In genomic region chr2:45369914-45370614, GRCm38 (mm10) we compare ENCODE assay signal across 17 mouse cellular contexts.
"Had no signal": no experiment of that assay in that cellular context is flagged by ENCODE, and none has a peak within 500 bp of the region (broad histone marks: within the 10 kb centered on the region; RNA-seq: fewer than 3 reads in every experiment).

No protein-coding gene starts in this region.

- H3K4me3 ChIP-seq: intestine, embryonic 15.5 days; layer of hippocampus, adult 2 months; limb, embryonic 10.5 days; limb, embryonic 13.5 days; liver, embryonic 12.5 days; liver, embryonic 15.5 days; lung, embryonic 15.5 days; megakaryocyte, embryonic 14.5 days had no signal

- H3K36me3 ChIP-seq: intestine, embryonic 15.5 days; limb, embryonic 10.5 days; limb, embryonic 13.5 days; liver, embryonic 12.5 days; liver, embryonic 15.5 days; lung, embryonic 15.5 days had no signal

- H3K4me2 ChIP-seq: intestine, embryonic 15.5 days; limb, embryonic 13.5 days; liver, embryonic 12.5 days; liver, embryonic 15.5 days; lung, embryonic 15.5 days; midbrain, embryonic 11.5 days had no signal

- ATAC-seq: intestine, embryonic 15.5 days; liver, embryonic 12.5 days had no signal

- DNase-seq: layer of hippocampus, adult 9-11 months; liver; lung, adult 18-20 months; lung, postnatal 10 days; lung, postnatal 36 days; midbrain, embryonic 14.5 days; thymus, adult 18-20 months; thymus, postnatal 36 days had no signal

- H3K9ac ChIP-seq: intestine, embryonic 15.5 days; limb, embryonic 13.5 days; liver, embryonic 12.5 days; liver, embryonic 15.5 days; lung, embryonic 15.5 days had no signal

- H3K27ac ChIP-seq: intestine, embryonic 15.5 days; layer of hippocampus, adult 2 months; limb, embryonic 10.5 days; limb, embryonic 13.5 days; liver, embryonic 12.5 days; liver, embryonic 15.5 days; lung, embryonic 15.5 days had no signal

- H3K4me1 ChIP-seq: intestine, embryonic 15.5 days; limb, embryonic 13.5 days; liver, embryonic 12.5 days; liver, embryonic 15.5 days; lung, embryonic 15.5 days had no signal

- H3K9me3 ChIP-seq: intestine, embryonic 15.5 days; limb, embryonic 10.5 days; limb, embryonic 13.5 days; liver, embryonic 12.5 days; liver, embryonic 15.5 days; lung, embryonic 15.5 days had no signal

- H3K27me3 ChIP-seq: intestine, embryonic 15.5 days; limb, embryonic 13.5 days; liver, embryonic 12.5 days; liver, embryonic 15.5 days; lung, embryonic 15.5 days; megakaryocyte, embryonic 14.5 days had no signal
